Mouse (Mus musculus) E14TG2a.4 (cell line): ENCODE measurements at regions not wholly inside any gene's neighbourhood (a gene's known extent, or its start where the extent isn't known, plus 50 kb on each side); places are given as distances from the start of the nearest gene placed in this dataset.

Experiments used
- H3K27me3 ChIP-seq: 2 replicates; pipeline ENCODE4 v1.6.1; 2014; ENCODE audit warnings: low read length, control low read depth; ENCODE audit not compliant: insufficient read depth
- H3K36me3 ChIP-seq: 2 replicates; pipeline ENCODE4 v1.6.1; 2014; ENCODE audit warnings: low read length, control low read depth; ENCODE audit not compliant: insufficient read depth
- H3K4me1 ChIP-seq: replicated peaks from 2 replicates; pipeline ENCODE4 v1.6.1; 2014; ENCODE audit warnings: low read depth, low read length, control low read depth
- H3K4me3 ChIP-seq: replicated peaks from 2 replicates; pipeline ENCODE4 v1.5.1; 2014; ENCODE audit warnings: mild to moderate bottlenecking, low read length
- H3K9me3 ChIP-seq: 2 replicates; pipeline ENCODE4 v1.6.1; 2014; ENCODE audit warnings: low read length, control low read depth
- CTCF ChIP-seq: conservative IDR thresholded peaks from 2 replicates; pipeline ENCODE4 v1.5.1; 2014; ENCODE audit warnings: low read length
- NANOG ChIP-seq: IDR thresholded peaks from 2 replicates; pipeline ENCODE4 v1.6.1; 2014; ENCODE audit warnings: borderline replicate concordance, low read length, mixed read lengths
- POU5F1 ChIP-seq: IDR thresholded peaks from 2 replicates; pipeline ENCODE4 v1.6.1; 2014; ENCODE audit warnings: low read length, borderline replicate concordance

DNA sequence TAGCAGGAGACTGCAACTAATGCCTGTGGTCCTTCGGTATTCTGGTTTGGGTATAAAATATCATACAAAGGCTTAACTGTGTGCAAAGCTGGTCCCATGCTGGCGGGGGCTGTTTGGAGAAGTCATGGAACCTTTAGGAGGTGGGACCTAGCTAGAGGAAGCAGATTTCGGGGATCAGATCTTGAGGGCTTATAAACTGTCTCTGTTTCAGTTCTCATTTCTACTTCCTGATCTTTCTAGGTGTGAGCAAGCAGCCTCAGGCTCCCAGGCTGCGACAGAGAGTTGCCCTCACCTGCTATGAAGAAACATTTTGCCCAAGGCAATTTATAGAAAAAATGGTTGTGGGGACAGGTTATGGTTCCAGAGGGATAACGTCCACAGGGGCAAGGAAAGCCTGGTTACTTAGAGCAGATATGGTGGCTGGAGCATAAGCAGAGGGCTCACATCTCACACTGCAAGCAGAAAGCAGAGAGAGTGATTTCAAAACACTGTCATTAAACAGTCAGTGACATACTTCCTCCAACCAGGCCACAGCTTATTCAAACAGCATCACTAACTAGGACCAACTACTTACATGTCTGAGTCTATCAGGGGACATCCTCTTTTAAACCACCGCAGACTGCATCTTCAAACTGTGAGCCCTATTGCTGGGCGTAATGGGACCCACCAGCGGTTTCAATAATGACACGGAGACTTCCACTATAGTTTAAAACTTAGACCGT lies 188.1 kb downstream of the 1500009L16Rik start:
- Histone ChIP-seq H3K4me1 (no peaks in the 10 kb centered on the region), H3K9me3 (no peaks in the 10 kb centered on the region), H3K27me3 (no peaks in the 10 kb centered on the region), H3K4me3 (no peak overlapping the region), H3K36me3 (no peaks in the 10 kb centered on the region)
- TF ChIP-seq POU5F1 (no peak), CTCF (no peak), NANOG (no peak)

DNA sequence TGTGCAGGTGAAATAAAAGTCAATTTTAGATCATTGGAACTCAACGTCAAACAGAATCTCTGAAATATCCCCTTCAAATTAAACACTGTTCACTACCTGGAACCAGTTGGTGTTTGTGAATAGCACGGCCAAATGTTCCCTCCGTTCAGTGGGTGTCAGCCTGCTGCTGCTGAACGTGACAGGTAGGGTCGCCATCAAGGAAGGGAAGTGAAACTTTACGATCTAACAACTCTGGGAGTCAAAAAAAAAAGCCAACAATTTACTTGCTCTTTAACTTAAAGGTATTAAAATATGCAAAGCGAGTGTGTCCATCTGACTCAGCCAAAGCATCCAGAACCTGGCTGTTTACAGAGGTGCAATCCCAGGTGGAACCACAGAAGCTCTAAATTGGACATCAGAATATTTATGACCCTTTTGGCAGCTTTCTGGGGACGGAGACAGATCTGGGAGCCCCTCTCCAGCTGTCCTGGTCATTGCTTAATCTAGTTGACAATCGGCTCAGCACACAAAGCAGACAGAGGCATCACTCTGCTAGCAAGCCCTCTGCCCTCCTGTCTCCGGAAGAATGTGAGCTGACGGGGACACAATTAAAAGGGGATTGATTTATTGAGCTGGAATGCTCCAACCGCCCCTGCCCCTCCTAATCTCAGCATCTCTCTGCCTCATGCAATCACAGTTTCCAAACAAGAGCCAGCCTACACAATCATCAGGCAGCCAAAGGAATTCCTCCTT lies 191.9 kb downstream of the 1500009L16Rik start:
- Histone ChIP-seq H3K9me3 (peaks cover 4% of the 10 kb centered on the region), H3K27me3 (no peaks in the 10 kb centered on the region), H3K4me1 (no peaks in the 10 kb centered on the region), H3K36me3 (no peaks in the 10 kb centered on the region), H3K4me3 (no peak overlapping the region)
- TF ChIP-seq NANOG (no peak), POU5F1 (no peak), CTCF (no peak)

DNA sequence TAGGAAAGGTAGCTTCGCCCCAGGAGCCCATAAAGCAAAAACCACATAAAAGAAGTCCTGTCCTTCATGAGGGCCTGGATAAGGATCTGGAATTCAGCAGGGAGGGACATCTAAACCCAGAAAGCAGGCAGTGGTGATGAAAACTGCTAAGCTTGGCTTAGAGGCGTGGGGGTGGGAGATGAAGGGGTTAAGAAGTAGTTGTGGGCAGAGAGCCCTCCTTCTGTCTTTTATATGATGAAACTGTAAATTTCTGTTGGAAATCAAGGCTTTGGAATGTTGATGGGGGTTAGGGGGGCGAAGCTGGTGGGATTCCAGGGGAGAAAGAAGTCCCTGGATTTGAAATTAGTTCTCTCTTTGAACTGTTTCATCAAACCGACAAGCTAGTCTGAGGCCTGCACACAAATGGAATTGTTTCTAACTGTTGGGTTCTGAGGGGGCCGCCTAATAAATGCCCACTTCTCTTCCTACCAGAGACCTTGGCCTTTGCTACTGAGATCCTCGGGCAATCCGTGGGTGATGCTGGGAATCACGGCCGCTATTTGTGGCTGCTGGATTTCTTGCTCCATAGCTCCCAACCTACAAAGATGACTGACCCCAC lies 192.6 kb downstream of the 1500009L16Rik start:
- Histone ChIP-seq H3K36me3 (no peaks in the 10 kb centered on the region), H3K4me1 (no peaks in the 10 kb centered on the region), H3K27me3 (no peaks in the 10 kb centered on the region), H3K9me3 (peaks cover 9% of the 10 kb centered on the region), H3K4me3 (no peak overlapping the region)
- TF ChIP-seq NANOG (no peak), POU5F1 (no peak), CTCF (no peak)

DNA sequence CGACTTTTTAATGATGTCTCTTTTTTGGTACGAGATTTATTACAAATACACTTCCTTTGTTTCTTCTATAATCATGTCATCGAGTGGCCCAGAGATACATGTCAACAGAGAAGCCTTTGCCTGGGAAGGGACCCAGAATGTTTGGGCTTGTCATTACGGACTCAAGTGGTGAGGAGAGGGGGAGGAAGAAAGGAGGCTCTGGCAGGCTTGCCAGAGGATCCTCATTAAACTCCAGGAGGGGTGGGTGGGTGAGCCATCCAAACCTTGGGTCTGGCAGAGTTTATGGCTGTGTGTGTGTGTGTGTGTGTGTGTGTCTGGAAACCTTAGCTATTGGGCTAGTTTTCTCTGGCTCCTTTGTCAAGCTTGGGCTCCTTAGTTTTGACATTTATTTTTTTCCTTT lies 204.3 kb downstream of the 1500009L16Rik start:
- H3K27me3 ChIP-seq = no peaks in the 10 kb centered on the region
- no peak overlapping the region for H3K4me3 ChIP-seq
- H3K4me1 ChIP-seq = no peaks in the 10 kb centered on the region
- TF ChIP-seq POU5F1 = no peak
- H3K9me3 ChIP-seq = peaks cover 11% of the 10 kb centered on the region
- no peaks in the 10 kb centered on the region for H3K36me3 ChIP-seq

GRCm38 (mm10) chr10:83927554-83927953 lies 204.9 kb downstream of the 1500009L16Rik start:
- no peaks in the 10 kb centered on the region for H3K27me3 ChIP-seq
- H3K9me3 ChIP-seq = peaks cover 7% of the 10 kb centered on the region
- H3K36me3 ChIP-seq = no peaks in the 10 kb centered on the region

GRCm38 (mm10) chr10:83931758-83932157 lies 209.1 kb downstream of the 1500009L16Rik start:
- H3K9me3 ChIP-seq = no peaks in the 10 kb centered on the region
- no peaks in the 10 kb centered on the region for H3K36me3 ChIP-seq
- TF ChIP-seq POU5F1 (no peak), CTCF (no peak), NANOG (no peak)
- no peaks in the 10 kb centered on the region for H3K27me3 ChIP-seq
- no peaks in the 10 kb centered on the region for H3K4me1 ChIP-seq
- H3K4me3 ChIP-seq = no peak overlapping the region

More at GRCm38 (mm10) chr10:83927554-83927953, 204.9 kb downstream of the 1500009L16Rik start:
- no peak for TF ChIP-seq NANOG
- no peak for TF ChIP-seq POU5F1
- TF ChIP-seq CTCF = no peak
- Histone ChIP-seq H3K4me3 (no peak overlapping the region), H3K4me1 (no peaks in the 10 kb centered on the region)

- no peaks in the 10 kb centered on the region for H3K4me1 ChIP-seq
- no peaks in the 10 kb centered on the region for H3K36me3 ChIP-seq
- H3K27me3 ChIP-seq = no peaks in the 10 kb centered on the region
- H3K9me3 ChIP-seq = no peaks in the 10 kb centered on the region
- H3K4me3 ChIP-seq = no peak overlapping the region
- TF ChIP-seq POU5F1 = no peak
- TF ChIP-seq NANOG = no peak
- no peak for TF ChIP-seq CTCF
Measured at GRCm38 (mm10) chr10:83933201-83933600, 210.5 kb downstream of the 1500009L16Rik start.

GRCm38 (mm10) chr10:83934498-83934897 lies 211.8 kb downstream of the 1500009L16Rik start:
- Histone ChIP-seq H3K4me1 (0 out of 2 replicates have a peak, but pooled peaks cover 2% of the 10 kb centered on the region), H3K9me3 (no peaks in the 10 kb centered on the region), H3K27me3 (no peaks in the 10 kb centered on the region), H3K36me3 (no peaks in the 10 kb centered on the region), H3K4me3 (no peak overlapping the region)
- TF ChIP-seq NANOG = no peak
- no peak for TF ChIP-seq POU5F1
- peak; percentile 17; the same call in 1 of the 2 replicates for TF ChIP-seq CTCF

GRCm38 (mm10) chr10:83937168-83937567 lies 214.5 kb downstream of the 1500009L16Rik start:
- TF ChIP-seq CTCF (no peak), NANOG (no peak), POU5F1 (no peak)
- H3K36me3 ChIP-seq = no peaks in the 10 kb centered on the region
- no peak overlapping the region for H3K4me3 ChIP-seq

More at GRCm38 (mm10) chr10:83937168-83937567, 214.5 kb downstream of the 1500009L16Rik start:
- H3K9me3 ChIP-seq = no peaks in the 10 kb centered on the region
- no peaks in the 10 kb centered on the region for H3K27me3 ChIP-seq
- H3K4me1 ChIP-seq = 0 out of 2 replicates have a peak, but pooled peaks cover 2% of the 10 kb centered on the region
